Mouse (Mus musculus) colon, adult 2 months (tissue): ENCODE data around the gene Bmp6. TPM values are rescaled to one million over a fixed set of nuclear protein-coding genes. Genes with fewer than 3 reads are reported as not detected.

Experiments used
- polyA plus RNA-seq: library from polyadenylated mRNA; depleted of rRNA; stranded (reverse); fragments of >200 nt; gene quantifications from 2 replicates; pipeline ENCODE4 v1.2.3, GENCODE M21; 2012; rRNA removed

The Bmp6 gene
- polyA plus RNA-seq: 17.2 and 18.2 TPM in 2 replicates

DNA sequence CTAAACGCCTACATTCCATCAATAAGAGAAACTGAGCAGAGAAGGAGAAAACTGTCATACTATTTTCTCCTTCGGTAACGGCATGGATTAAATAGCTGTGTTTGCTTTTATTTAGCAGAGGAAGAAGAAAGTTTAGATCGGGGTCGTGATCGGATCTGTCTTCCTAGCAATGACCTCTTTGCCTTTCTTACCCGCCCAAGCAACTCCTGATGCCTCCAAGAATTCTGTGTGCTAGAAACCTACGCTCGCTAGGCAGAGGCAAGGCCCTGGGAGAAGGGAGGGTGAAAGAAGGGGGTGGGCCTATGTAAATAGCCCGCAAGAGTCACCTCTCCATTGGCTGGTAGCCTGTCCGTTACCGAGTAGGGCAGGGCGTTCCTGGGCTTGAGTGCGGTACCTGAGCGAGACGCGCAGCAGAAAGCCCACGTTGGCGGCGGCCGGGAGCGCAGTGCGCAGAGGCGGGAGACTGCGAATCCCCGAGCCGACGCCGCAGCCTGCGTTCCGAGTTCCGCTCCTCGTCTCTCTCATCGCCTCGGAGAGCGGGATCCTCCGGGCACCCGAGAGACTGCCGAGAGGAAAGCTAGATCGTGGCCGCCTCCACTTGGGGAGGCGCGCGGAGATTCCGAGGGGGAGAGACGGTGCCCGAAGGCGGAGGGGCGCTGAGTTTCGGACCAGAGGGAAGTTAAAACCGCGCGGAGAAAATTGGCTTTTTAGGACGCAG is at the start of gene Bmp6:
Bmp6 (plus strand) TSS at position 395 of the 718 bp plus-strand sequence.

GRCm38 (mm10) chr13:38528687-38529294 is 183.9 kb downstream of the Bmp6 start, which contains the start of gene Txndc5:
Gene Txndc5, minus strand, starts transcription at chr13:38528824.

Other genes starting within 250 kb of the Bmp6 start
- 32.5 and 42.9 TPM in 2 replicates for gene Dsp, start 193.8 kb upstream of the Bmp6 start, polyA plus RNA-seq
- 23.4 and 36.7 TPM in 2 replicates for gene Snrnp48, start 140.2 kb upstream of the Bmp6 start, polyA plus RNA-seq
- gene Txndc5, start 183.7 kb downstream of the Bmp6 start, polyA plus RNA-seq: 349 and 389 TPM in 2 replicates